9 mouse cellular contexts compared by ENCODE assay signal in the genomic region with DNA sequence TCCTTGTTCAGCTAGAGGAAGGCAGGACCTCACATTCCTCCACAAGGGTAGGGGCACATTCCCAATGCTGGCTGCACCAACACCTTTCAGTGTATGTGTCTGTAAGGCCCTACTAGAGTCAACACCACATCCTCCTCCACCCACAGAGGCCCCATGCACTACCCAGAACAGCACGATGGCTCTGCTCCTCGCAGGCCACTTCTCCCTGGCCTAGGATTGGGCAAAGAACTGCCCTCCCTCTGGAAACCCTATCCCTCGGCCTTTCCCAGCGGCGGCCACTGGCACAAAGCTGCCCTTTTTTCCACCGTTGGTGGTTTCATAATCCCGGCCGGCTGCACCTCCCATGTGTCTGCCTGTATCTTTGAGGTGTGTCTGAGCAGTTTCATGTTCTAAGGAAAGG. TPM values are rescaled to one million over a fixed set of nuclear protein-coding genes. Genes with fewer than 3 reads are reported as not detected.
DNase-seq lines count a peak whose midpoint lies in the region; ATAC-seq and TF ChIP-seq lines count a peak whose summit lies in the region.
"Had no signal": no experiment of that assay in that cellular context is flagged by ENCODE, and none has a peak within 500 bp of the region (broad histone marks: within the 10 kb centered on the region; RNA-seq: fewer than 3 reads in every experiment).

No protein-coding gene starts in this region.

- H3K4me3 ChIP-seq in kidney, postnatal 0 days (replicated peaks; ENCODE audit: low read depth, low read length) = no peak overlapping the region
- H3K4me3 ChIP-seq in forebrain, embryonic 13.5 days = no peak overlapping the region
- H3K4me3 ChIP-seq in midbrain, embryonic 14.5 days (replicated peaks; ENCODE audit: low read depth, low read length) = no peak overlapping the region

- intact Hi-C loops in left cerebral cortex, postnatal 4 days (cut with DNase I) = no loop called here

- peaks cover 14% of the 10 kb centered on the region for H3K4me1 ChIP-seq in kidney, postnatal 0 days (replicated peaks; ENCODE audit: insufficient read depth, low read length)
- peaks cover 11% of the 10 kb centered on the region for H3K4me1 ChIP-seq in forebrain, embryonic 13.5 days
- H3K4me1 ChIP-seq in midbrain, embryonic 14.5 days (ENCODE audit: control insufficient read depth, insufficient read depth, low read length) = no peaks in the 10 kb centered on the region

- no peak overlapping the region for H3K4me2 ChIP-seq in kidney, postnatal 0 days (ENCODE audit: low read length)
- no peak overlapping the region for H3K4me2 ChIP-seq in forebrain, embryonic 13.5 days
- no peak overlapping the region for H3K4me2 ChIP-seq in midbrain, embryonic 14.5 days (ENCODE audit: low read length)

- no peak overlapping the region for H3K9ac ChIP-seq in kidney, postnatal 0 days (ENCODE audit: low read depth, low read length)
- no peak overlapping the region for H3K9ac ChIP-seq in forebrain, embryonic 13.5 days
- H3K9ac ChIP-seq in midbrain, embryonic 14.5 days (replicated peaks; ENCODE audit: low read length) = no peak overlapping the region

- H3K9me3 ChIP-seq in kidney, postnatal 0 days (replicated peaks; ENCODE audit: low read length) = no peaks in the 10 kb centered on the region
- H3K9me3 ChIP-seq in forebrain, embryonic 13.5 days (replicated peaks) = no peaks in the 10 kb centered on the region
- no peaks in the 10 kb centered on the region for H3K9me3 ChIP-seq in midbrain, embryonic 14.5 days (ENCODE audit: control insufficient read depth, low read length)

- no peak for TF ChIP-seq CTCF in kidney, postnatal 0 days (IDR thresholded peaks at IDR 0.05; ENCODE audit: low read depth)

- peaks cover 25% of the 10 kb centered on the region; the same call in 1 of the 2 replicates for H3K36me3 ChIP-seq in kidney, postnatal 0 days (ENCODE audit: insufficient read depth, low read length)
- peaks cover 77% of the 10 kb centered on the region for H3K36me3 ChIP-seq in forebrain, embryonic 13.5 days (ENCODE audit: poor library complexity, severe bottlenecking)
- H3K36me3 ChIP-seq in midbrain, embryonic 14.5 days (ENCODE audit: control insufficient read depth, insufficient read depth, low read length) = peaks cover 63% of the 10 kb centered on the region

- ATAC-seq in kidney, postnatal 0 days (replicated peaks; ENCODE audit: low FRiP score, low read depth) = no peak; the same call in 1 of the 2 replicates
- peak; percentile 80 for ATAC-seq in inflammation-experienced regulatory T-cells, adult 6 months
- no peak for ATAC-seq in forebrain, embryonic 13.5 days
- ATAC-seq in midbrain, embryonic 14.5 days (ENCODE audit: low FRiP score, low TSS enrichment) = no peak

- H3K27ac ChIP-seq in kidney, postnatal 0 days = no peak overlapping the region; the same call in 1 of the 2 replicates
- no peak overlapping the region for H3K27ac ChIP-seq in forebrain, embryonic 13.5 days
- H3K27ac ChIP-seq in midbrain, embryonic 14.5 days (replicated peaks; ENCODE audit: low read depth, low read length) = no peak overlapping the region

- peak; percentile 52 for DNase-seq in kidney, postnatal 0 days (ENCODE audit: low spot score)
- DNase-seq in kidney, postnatal 36 days = no peak
- peak; percentile 37 for DNase-seq in forelimb bud, embryonic 11.5 days (ENCODE audit: low read depth, low spot score)
- peak; percentile 82 for DNase-seq in skeletal muscle tissue, adult 2 months (ENCODE audit: low read depth, low spot score)
- no peak for DNase-seq in left cerebral cortex, postnatal 4 days
- DNase-seq in midbrain, embryonic 14.5 days = no peak
- DNase-seq: spleen, adult 18-20 months had no signal

- WGBS in kidney, postnatal 0 days = 34% methylated on average over 8 of the region's 8 CpGs
- WGBS in forebrain, embryonic 13.5 days = 68% methylated on average over 8 of the region's 8 CpGs
- WGBS in midbrain, embryonic 14.5 days = 44% methylated on average over 8 of the region's 8 CpGs

- no peaks in the 10 kb centered on the region for H3K27me3 ChIP-seq in kidney, postnatal 0 days (ENCODE audit: insufficient read depth, low read length)
- no peaks in the 10 kb centered on the region for H3K27me3 ChIP-seq in forebrain, embryonic 13.5 days
- H3K27me3 ChIP-seq in midbrain, embryonic 14.5 days (ENCODE audit: control insufficient read depth, insufficient read depth, low read length) = no peaks in the 10 kb centered on the region

RNA-seq across cellular contexts. Expression of a gene that starts 46.8 kb away (rescaled TPM):
- polyA plus RNA-seq in kidney, postnatal 0 days (2015; fragmentation: Nextera tagmentation; extraction: Ambion mirVana) = 16.1 and 16.7 TPM in 2 replicates
- 10 to 100 TPM; 14.8 to 40.1 (median 36.0) TPM for polyA plus RNA-seq in inflammation-experienced regulatory T-cells, adult 6 months (2017; shearing (Covaris generic))
- total RNA-seq in left cerebral cortex, postnatal 4 days (2021) = 10 to 100 TPM; 33.2 to 35.2 TPM
- 10.5 and 11.7 TPM in 2 replicates for polyA plus RNA-seq in forebrain, embryonic 13.5 days (2015; fragmentation: Nextera tagmentation; extraction: Ambion mirVana)
- 9.2 and 13.4 TPM in 2 replicates for polyA plus RNA-seq in midbrain, embryonic 14.5 days (2014; fragmentation: Nextera tagmentation; extraction: Ambion mirVana)

RNA-seq across cellular contexts. Expression of a gene that starts 47.0 kb away (rescaled TPM):
- 57.4 and 70.3 TPM in 2 replicates for polyA plus RNA-seq in kidney, postnatal 0 days (2015; fragmentation: Nextera tagmentation; extraction: Ambion mirVana)
- polyA plus RNA-seq in inflammation-experienced regulatory T-cells, adult 6 months (2017; shearing (Covaris generic)) = 1 to 10 TPM in 1 of 3 experiments, under 1 TPM in 1, not detected in 1; 0.82 to 1.9 TPM
- total RNA-seq in left cerebral cortex, postnatal 4 days (2021) = 1 to 10 TPM in 1 of 2 experiments, under 1 TPM in 1; 0.95 to 1.4 TPM
- polyA plus RNA-seq in forebrain, embryonic 13.5 days (2015; fragmentation: Nextera tagmentation; extraction: Ambion mirVana) = not detected in 2 replicates
- not detected in 2 replicates for polyA plus RNA-seq in midbrain, embryonic 14.5 days (2014; fragmentation: Nextera tagmentation; extraction: Ambion mirVana)

Comparison
In these comparisons a context has a peak if more than half of its experiments do, and no peak if none do; other contexts are left out.
1. DNase-seq: peak in kidney, postnatal 0 days (single experiment), forelimb bud, embryonic 11.5 days (single experiment) and skeletal muscle tissue, adult 2 months (single experiment); none in kidney, postnatal 36 days (0 of 2), left cerebral cortex, postnatal 4 days (single experiment) and midbrain, embryonic 14.5 days (single experiment).
2. RNA of a gene that starts 47.0 kb away (polyA plus RNA-seq): 57.4 to 70.3 TPM in kidney, postnatal 0 days; 0.82 to 1.9 TPM in inflammation-experienced regulatory T-cells, adult 6 months, not detected in midbrain, embryonic 14.5 days and not detected in forebrain, embryonic 13.5 days; every median in the first group is over 10 times any median in the second.